Mouse (Mus musculus) left cerebral cortex, adult 11 months (tissue): ENCODE measurements around the gene Map4k3.

Source experiments
- DNase-seq: peaks from one replicate; pipeline ENCODE4 v3.0.0; 2022; ENCODE audit warnings: low spot score

Map4k3 gene

DNA sequence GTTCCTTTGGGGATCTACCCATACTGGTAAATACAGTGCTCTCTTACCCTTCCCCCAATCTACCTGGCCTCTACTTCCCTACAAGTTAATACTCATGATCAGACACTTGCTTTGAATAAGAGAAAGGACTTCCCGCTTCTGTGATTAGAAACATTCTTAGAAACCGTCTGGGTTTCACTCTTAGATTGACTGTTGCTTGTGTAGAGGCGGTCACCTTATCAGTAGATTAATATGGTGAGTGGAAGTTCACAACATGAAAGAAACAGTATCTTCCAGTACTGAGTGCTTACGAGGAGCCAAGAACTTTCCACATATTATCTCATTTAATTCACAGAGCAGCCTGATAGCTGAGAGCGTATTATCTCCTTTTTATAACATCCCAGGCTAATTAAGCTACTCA is 1.5 kb upstream of the Map4k3 start:
- no peak for DNase-seq

DNA sequence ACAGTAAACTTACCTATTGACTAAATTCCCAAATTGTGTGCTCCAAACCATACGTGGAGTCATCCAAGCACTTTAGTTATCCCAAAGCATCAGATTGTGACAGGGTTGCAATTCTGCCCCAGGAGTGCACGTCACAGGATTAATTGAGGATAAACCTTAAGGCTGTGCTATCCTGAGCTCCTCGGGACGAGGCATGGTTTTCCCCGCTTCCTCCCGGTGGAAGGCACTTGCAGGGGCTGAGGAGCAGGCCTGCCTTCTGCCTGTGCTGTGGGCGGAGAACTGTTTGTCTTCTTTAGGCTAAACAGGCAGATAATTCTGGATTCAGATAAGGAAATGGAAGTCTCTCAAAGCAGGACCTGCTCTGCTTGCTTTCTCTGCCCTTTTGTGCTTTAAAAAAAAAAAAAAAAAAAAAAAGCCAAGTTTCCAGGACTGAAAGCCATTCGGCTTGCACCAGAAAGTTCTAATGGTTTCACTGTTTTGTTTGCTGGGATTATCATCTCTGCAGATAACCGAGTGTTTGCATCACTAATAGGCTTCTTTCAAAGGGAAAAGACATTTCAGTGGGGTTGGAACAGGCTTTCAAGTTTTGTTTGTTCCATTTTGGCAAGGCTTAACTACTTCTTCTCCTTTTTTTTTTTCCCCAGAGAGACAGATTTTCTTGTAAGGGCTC is 930 bp upstream of the Map4k3 start:
- no peak for DNase-seq

DNA sequence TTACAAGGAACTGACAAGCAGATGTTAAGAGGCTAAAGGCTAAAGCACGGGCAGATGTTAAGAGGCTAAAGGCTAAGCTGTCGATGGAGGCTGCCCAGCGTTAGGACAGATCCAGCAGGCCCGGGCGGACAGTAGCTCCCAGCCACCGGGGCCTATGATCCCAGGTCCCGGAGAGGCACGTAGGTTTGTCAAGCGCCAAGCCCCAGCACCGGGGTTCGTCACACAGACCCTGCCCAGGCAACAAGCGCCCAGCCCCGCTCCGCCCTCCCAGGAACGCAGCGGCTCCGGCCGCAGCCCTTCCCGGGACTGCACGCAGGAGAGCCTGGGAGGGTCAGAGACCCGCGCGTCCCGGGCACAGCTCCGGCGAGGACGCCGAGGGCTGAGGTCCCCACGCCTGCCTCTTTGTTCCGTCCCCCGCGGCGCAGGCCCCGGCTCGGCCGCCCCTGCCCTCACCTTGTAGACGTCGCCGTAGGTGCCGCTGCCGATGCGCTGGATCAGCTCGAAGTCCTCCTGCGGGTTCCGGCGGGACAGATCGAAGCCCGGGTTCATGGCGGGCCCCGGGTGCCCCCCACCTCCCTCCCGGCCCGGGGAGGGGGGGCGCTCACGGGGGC is 839 bp downstream of the Map4k3 start:
- DNase-seq, result no peak

DNA sequence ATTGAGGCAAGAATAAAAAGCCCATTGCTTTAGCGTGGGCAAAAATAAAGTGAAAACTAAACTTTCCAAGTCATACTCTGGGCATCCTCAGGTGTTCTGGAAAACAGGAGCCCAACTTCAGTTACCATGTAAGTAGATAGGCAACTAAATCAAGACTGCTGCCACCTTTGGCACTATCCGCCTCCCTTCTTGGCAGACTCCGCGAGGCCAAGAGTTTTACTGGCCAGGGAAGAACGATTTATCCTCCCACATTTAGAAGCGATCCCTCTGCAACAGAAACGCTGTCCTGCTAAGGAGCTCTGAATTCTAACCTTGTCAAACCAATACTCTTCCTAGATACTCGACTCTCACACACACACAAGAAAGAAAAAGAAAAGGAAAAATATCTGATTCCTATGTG is 1.5 kb downstream of the Map4k3 start:
- DNase-seq, result no peak

DNA sequence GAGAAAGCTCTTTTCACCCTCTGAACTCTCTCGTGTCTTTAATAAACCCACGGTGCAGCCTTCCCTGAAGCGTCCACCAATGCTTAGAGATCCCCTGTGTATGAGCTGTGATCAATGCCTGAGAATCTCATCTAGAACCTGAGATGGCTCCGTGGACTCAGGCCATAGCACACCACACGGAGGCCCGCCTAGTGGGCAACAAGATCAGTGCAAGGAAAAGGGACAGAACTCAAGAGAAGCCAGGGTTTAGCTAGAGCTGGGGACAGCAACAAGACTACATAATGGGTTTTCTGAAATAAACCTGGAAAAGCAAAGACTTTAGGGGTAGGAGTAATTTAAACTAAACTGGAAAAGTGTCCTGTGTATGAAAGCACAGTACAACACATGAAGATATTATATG is 5.2 kb downstream of the Map4k3 start:
- DNase-seq, result no peak

DNA sequence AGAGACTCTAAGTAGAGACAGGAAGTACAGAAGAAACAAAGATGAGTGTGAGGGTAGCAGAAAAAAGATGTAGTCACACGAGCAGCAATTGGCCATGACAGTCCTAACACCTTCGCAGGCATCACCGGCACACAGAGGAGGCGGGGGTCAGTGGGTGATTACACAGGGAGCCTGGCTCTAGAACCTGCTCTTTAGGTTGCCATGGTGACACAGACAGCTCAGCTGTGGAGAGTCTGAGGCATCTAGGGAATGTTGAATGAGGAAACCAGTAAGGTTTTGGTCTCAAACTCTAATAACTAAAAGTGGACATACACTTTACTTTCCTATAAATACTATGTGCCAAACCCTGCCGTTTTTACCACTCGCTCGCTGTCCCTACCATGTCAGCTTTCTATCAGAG is 6.6 kb downstream of the Map4k3 start:
- DNase-seq, result no peak

DNA sequence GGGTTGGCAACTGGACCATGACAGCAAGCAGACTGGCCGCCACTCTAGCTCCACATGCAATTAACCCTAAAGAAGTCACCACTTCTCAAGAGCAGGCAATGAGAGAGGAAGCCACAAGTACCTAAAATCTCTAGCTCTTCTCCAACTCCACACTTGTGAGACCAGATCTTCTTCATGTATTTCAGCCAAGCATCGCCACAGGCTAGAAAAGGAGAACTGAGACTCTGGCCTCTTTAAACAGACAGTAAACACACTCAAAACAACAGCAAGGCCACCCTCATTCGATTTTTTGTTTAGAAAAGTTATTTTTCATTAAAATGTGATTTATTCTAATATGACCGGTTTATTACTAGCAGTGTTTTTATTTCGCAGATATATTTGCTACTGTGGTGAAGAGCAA is 9.0 kb downstream of the Map4k3 start:
- DNase-seq, result no peak

DNA sequence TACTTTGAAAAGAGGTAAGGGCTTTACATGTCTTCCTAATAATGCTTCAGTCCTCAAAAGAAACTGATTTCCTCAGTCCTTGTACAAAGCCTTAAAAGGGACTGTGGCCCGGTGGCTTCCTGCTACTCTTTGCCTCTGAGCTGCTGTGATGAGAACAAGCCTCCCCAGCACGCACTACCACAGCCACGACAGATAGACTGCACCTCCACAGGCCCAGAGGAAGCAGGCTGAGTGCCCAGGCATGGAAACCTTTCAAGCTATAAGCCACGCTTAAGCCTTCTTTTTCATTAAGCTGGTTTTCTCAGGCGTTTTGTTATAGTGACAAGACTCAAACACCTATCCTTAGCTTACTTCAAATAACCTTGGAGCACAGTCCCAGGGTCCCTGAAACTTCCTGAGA is 10.0 kb downstream of the Map4k3 start:
- DNase-seq, result no peak

DNA sequence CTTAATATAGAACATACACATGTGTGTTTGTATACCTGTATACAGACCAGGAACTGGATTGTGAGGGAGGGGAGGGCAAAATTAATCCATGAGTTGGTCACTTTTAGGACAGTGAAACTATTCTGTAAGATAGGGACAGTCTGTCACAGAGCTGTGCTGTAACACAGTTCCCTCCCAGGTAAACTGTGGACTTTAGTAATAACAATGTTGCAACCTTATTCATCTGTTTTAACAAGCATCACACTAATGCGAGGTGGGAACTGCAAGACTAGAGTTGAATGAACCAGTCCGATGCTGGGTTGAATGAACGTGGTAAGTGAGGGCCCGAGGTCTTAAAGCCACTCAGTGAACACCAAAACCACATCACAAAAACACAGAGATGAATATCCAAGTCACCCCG is 14.7 kb downstream of the Map4k3 start:
- DNase-seq, result no peak

DNA sequence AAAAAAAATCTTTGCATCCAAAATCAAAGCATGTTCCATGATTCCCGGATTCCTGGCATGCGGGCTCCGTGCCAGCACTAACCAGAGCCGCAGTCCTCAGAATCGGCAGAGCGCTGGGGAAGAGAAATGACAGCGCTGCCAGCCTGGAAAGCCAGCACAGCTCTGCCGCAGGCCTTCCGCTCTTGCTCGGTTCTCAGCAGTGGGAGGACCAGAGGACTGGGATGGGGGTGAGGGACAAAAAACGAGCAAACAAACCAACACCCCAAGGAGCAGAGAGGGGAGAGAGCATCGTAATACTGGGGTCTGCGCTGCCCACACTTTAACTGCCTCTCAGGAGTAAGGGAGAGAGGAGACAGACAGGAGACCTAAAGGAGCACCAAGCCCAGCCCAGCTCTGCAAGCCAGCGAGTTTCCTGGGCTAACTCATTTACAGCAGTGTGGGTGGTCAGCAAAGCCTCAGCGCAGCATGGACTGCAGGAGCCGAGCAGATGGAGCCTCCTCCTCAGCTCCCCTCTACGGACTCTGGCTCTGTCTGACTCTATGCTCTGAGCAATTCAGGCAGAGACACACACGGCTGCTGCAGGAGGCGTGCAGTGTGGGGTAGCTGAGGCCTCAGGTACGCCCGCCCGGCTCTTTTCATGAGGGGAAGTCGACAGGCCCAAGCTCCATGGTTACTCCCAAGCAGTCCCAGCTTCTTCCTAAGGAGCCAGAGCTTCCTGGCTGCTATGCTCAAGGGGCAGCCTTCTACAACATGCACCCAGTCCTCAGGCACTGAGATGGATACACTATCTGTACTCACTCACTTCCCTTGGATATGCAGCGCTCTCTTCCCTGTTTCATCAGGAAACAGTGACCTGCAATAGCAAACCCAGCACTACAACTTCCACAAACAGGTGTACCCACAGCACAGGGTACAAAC is 18.1 kb downstream of the Map4k3 start:
- peak; percentile 64 for DNase-seq

DNA sequence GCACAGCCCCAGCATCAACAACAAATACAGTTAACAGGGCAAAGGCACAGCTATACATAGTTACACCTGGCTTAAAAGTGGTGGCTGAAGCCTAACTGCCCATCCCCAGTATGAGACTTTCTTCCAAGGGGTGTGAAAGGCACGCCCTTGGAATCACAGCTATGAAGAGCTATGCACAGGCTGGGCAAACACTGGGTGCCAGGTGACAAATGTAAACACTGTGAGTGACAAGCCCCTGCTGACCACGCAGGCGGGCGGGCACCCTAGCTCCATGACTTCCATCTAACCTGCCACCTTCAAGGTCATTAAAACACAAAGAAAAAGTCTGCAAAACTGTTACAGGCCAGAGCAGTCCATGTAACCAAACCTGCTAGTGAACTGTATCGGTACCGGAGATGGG is 19.5 kb downstream of the Map4k3 start:
- no peak for DNase-seq

DNA sequence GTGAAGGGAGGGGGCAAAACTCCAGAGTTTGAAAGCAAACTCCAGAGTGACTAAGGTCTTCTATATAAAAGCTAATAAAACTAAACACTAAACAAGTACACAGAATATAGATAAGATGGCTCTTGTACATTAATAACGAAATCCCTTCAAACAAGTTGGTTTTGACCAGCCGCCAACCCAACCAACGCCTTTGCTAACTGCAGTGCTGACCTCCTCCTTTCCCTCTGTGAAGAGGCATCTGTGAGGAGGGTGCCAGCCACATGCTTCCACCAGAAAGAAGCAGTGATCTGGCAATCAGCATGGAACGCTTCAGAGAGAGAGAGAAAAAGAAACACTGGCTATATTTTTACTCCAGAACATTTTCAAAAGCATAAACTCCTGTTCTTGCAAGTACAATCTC is 21.1 kb downstream of the Map4k3 start:
- no peak for DNase-seq

DNA sequence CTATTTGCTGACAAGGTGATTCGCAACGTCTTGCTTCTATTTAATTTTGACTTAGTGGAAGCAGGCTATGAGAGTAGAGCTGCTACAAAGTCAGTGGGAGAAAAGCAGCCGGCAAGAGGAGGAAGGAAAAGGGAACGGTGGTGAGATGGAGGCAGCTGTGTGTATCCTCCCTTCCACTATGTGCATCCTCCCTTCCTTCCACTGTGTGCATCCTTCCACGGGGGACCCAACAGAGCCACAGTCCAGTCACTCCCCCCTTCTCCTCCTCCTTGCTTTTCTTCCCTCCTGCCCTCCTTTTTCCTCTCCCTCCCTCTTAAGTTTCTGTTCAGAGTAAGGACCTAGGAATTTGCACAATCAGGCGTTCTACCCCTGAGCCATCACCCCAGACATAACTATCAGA is 21.7 kb downstream of the Map4k3 start:
- no peak for DNase-seq

DNA sequence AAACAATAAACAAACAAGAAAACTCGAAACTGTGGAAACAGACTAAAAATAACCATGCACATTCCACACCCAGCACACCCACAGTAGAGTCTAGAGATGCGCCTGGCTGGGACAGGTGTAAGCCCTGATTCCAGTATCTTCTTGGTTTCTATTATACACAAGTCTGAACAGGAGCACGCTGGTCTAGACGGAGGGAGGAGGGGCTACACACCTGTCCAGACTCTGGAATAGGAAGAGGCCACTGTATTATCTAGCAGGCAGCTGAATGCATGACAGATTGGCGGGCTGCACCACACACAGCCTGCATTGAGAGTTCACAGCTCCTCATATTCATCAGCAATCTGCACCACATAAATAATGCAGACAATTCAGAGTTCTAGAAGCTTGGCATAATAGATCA is 26.6 kb downstream of the Map4k3 start:
- no peak for DNase-seq

DNA sequence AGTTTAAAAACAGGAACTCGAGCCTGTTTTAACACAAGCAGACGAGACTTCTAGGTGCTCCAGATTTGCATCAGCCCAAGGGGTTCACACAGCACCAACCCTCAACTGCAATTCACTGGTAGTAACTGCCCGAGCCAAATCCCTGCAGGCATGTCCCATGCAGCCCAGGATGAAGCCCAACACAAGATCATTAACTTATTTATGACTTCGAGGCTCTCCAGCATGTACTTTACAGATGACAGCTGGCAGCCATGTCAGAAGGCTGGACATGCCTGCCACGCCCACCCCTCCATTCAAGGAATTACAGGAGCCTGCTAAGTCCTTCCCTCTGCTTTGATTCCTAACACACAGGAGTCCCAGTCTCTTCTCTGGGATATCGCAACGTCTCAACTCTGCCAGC is 29.4 kb downstream of the Map4k3 start:
- DNase-seq, result no peak

DNA sequence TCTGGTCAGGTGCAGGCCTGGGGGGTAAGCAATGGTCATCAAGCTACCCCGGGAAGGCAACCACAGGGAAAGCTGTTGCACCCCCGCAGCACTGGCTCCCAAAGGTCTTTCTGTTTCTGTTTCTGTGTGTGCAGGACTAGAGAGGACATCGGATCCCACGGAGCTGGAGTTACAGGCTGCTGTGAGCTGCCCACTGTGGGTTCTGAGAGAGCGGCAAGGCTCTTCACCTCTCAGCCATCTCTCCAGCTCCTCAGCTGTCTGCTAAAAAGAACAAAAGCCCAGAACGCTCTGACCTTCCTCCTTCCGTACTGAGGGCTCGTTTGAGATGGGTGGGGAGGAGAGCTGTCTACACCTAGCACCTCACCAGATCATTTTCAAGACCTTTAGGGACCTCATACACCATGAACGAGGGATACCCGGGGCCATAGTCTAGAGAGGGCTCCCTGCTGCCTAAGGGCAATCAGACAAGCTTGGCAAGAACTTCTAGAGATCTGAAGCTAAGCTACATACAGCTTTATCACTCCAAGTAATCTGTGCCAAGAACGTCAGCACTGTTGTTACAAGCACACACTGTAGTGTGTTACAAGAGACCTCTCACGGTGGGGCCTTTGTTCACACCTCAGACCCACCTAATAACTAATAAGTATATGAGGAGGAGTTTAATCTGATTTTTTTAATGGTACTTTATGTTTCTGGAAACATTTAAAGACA is 29.9 kb downstream of the Map4k3 start:
- DNase-seq, result no peak

DNA sequence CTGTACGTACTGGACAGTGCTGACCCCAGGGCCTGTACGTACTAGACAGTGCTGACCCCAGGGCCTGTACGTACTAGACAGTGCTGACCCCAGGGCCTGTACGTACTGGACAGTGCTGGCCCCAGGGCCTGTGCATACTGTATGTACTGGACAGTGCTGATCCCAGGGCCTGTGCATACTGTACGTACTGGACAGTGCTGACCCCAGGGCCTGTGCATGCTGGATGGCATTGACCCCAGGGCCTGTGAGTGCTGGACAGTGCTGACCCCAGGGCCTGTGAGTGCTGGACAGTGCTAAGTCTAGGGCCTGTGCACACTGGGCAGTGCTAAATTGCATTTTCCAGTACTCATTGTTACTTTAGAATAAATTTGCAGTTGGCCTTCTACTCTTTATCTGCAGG is 31.3 kb downstream of the Map4k3 start:
- no peak for DNase-seq

DNA sequence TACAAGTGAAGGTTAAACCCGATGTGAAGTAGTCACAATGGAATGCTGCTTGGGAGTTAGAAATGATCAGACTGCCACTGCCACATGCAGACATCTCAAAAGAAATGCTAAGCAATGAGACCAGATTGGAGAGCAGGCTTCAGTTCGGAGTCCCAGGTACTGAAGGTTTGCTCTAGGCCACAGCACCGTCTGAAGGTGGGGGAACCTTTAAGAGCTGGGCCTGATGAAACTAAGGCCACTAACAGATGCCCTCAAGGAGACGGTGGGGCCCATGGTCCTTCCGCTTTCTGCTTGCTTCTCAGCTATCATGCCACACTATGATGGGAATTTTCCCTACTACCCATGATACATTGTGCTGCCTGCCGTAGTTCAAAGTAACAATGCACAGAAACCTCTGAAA is 32.1 kb downstream of the Map4k3 start:
- no peak for DNase-seq

DNA sequence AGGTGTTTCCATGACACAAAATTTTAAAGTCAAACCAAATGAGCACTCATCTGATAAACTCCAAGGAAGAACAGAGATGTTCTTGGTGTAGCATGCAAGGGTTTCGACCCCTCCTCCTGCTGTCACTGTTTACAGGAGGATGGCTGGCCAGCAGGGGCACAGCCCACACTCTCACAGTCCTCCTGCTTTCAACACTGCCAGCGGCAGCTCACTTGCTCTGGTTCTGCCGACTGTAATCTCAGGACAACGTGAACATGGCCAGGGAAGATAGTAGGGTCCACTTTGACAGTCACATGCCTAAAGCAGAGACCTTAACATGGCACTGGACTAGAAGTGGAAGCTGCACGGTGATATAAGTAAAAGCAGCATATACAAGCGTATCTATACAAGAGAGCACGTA is 34.6 kb downstream of the Map4k3 start:
- DNase-seq, result no peak

DNA sequence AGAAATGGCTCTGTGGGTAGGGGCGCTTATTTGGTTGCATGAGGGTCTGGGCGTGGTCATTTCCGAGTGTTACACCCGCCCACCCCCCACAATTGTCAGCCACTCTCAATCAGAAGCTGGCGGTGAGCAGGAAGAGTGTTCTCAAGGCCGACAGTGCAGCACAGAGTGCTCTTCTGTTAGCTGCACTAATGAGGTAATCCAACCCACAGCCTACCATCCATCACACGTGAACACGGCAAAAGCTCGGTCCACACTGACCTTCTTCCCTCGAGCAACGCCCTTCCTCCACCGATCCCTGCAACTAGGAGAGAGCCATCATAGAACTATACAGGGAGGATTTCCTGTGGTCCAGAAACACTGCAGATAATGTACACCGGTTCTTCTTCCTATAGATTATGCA is 36.1 kb downstream of the Map4k3 start:
- DNase-seq, result no peak

DNA sequence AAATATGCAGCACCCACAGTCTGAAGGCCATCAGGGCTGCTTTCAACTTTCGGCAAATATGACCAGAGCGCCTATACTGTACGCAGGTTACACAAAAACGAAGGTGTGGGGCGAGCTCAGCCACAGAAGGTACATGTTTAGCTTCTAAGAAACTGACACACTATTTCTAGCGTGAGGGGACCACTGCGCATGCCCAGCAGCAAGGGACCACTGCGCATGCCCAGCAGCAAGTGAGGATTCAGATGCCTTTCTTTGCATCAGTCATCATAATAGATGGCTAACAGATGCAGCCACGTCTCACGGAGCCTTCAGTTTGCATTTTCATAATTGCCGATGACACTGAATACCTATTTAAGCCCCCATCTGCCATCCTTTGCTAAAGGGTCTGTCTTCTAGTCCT is 39.6 kb downstream of the Map4k3 start:
- DNase-seq, result no peak

DNA sequence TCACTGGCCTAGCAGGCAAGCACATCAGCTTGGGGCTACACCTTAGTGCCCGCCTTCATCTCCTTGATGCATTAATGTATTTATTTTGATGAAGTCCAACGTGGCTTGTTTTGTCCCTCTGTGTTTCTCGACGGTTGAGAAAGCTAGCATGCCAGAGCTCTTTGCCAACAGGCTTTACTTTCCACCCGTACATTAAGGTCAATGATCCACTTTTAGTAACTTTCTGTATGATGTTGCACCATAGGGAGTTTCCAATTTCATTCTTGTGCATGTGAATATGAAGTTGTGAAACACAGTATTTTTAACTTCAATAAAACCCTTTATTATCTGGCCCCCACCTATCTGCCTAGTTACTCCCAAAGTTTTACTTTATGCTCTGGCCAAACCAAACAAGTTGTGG is 42.2 kb downstream of the Map4k3 start:
- DNase-seq, result no peak
